Mouse (Mus musculus): ENCODE measurements around the gene Gm37240. TPM values are rescaled to one million over a fixed set of nuclear protein-coding genes. Genes with fewer than 3 reads are reported as not detected.

Gene Gm37240
- total RNA-seq, 1 experiment from 2014 or later: 10.8 TPM

- no peak for DNase-seq
Measured at GRCm38 (mm10) chr3:85878911-85879310, 8.4 kb downstream of the Gm37240 start.

DNA sequence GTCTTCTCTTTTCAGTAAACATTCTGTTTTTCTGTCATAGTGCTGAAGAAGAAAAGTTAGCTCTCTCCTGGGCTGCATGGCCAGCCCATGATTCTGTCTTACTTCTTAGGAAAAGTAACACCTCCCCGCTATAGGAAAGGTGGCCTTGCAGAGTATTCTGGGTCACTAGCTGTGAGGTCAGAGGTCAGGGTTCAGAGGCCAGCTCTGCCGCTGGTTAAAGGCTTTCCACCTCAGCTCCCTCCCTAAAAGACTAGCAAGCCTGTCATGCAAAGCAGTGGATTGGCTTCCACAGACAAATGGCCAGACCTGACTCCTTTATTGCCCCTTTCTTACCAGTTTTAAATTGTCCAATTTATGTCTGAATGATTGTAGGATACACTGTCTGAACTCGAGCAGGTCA is 23.3 kb downstream of the Gm37240 start:
- no peak for DNase-seq

- no peak for DNase-seq
Measured at GRCm38 (mm10) chr3:85862886-85863285, 24.4 kb downstream of the Gm37240 start.

DNA sequence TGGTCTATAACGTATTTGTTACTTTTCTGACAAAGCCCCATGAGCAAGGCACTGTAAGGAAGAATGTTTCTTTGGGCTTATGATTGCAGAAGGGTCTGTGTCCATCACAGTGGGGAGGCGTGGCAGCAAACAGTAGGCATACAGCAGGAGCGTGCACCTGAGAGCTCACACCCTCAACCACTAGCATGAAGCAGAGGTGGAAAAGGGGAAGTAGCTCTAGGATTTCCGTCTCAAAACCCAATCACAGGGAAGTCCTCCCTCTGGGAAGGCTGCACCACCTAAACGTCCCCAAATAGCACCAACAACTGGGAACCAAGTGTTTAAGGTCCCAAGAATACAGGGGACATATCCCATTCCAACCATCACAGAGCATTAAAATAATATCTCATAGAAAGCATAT is 26.3 kb downstream of the Gm37240 start:
- DNase-seq: no peak

DNA sequence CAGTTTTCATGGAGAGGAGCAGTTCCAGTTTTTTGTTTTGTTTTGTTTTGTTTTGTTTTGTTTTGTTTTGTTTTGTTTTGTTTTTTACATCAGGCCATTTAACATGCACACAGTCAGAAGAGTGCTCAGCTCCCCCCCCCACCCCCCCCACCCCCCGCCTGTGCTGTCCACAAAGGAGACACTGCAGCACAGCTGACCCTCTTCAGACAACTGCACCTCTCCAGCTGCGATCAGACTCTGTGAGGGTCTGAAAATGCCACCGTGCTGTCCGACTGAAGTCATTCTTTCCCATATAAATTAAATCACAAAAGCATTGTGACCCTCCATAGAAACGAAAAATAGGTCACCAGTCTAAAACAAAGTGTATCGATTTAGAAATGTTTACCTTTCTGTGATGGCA is 28.0 kb downstream of the Gm37240 start:
- no peak for DNase-seq

GRCm38 (mm10) chr3:85858140-85859135 is 28.9 kb downstream of the Gm37240 start:
- DNase-seq: no peak

DNA sequence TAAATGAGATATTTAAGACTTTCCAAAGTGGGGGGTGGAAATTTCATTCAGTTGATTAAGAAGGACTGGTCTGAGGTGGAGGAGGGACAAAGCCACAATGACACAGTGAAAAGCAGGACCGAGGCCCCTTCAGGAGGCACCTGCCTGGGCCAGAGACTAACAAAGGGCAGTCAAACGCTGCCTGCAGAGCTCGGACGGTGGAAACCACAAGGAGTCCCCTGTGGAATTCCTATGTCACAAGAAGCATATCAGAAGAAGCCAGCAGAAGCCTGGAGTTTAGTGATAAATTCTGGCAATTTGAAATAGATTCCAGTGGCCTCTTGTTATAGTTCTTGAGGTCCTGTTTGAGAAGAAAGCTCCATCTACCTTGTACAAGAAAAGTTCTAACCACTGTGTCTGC is 30.2 kb downstream of the Gm37240 start:
- no peak for DNase-seq

GRCm38 (mm10) chr3:85855947-85856346 is 31.4 kb downstream of the Gm37240 start:
- DNase-seq: no peak

DNA sequence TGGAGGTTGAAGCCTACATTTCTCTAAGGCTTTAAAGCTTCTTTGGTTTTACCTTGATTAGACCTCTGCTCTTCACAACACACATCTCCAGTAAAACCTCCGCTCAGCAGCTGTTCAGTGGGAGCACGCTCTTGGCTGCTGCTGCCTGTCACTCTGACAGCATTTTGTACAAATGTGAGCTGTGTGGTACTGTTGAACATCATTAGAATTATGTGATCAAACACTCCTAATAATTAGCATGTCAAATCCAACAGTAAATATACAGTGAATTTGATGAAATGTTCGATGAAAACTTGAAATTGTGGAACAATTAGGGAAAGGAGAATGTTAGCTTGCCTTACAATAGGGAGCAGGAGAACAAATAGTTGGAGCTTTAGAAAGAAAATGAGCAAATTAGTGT is 32.3 kb downstream of the Gm37240 start:
- no peak for DNase-seq

DNA sequence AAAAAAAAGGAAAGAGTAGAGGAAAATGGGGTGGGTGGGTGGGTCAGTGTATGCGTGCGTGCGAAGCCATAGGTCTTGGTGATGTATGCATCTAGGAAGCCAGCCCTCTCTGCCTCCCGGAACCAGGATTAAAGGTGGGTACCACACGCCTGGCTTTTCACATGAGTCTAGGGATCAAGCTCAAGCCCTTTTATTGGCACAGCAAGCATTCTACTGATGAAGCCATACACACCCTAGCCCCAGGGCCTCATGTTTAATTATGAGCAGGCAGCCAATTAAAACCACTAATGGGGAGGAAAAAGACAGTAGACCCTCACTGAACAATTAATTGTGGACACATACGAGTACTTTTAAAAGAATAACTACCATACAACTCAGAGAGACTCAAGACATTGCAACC is 33.2 kb downstream of the Gm37240 start:
- DNase-seq: no peak

DNA sequence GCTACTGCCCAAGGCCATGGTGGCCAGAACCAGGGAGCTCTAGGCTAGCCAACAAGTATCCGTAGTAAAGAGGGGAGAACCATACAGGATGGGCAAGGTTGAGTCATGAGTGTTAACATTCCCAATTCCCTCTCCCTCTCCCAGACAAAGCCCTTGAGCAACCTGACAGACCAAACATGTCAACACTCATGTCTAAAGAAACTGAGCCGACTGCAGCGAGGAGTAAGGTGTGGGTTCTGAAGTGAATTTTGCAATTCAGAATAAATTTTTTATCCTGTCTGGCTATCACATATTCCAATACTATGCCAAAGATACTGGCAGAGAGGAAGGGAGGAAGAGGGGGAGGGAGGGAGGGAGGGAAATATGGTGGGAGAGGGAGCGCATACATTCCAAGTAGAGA is 33.6 kb downstream of the Gm37240 start:
- DNase-seq: no peak

DNA sequence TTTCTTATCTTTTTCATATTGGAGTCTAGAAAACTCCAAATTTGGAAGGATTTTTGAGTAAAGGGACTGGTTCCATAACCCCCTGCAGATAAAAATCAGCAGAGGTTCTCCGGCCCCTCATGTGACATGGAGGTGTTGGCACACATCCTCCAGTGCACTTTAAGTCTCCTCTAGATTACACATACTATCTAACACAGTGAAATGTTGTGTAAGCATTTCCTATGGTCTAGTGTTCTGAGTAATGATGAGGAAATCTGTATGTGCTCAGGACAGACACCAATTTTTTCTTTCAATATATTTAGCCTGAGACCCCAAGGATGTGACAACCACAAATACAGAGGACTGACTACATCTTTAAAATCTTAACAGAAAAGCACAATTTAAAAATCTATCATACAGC is 37.2 kb downstream of the Gm37240 start:
- DNase-seq: no peak

GRCm38 (mm10) chr3:85846316-85846715 is 41.0 kb downstream of the Gm37240 start:
- no peak for DNase-seq

- no peak for DNase-seq
Measured at GRCm38 (mm10) chr3:85845341-85845740, 42.0 kb downstream of the Gm37240 start.

DNA sequence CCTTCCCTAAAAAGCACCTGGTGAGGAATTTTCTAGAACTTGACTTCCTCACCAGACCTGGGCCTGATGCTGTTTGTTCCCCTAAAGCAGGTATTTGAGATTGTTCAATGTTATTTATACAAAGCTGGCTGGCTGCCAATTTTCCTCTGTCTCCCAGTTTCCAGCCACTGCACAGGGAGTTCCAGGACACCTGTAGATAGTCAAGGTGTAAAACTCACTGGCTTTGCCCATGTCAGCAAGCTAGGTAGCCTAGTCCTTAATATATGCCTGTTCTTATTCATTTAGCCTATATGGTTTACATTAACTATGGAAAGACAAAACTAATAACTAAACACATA is 44.5 kb downstream of the Gm37240 start:
- no peak for DNase-seq

- no peak for DNase-seq
Measured at GRCm38 (mm10) chr3:85842177-85842880, 45.0 kb downstream of the Gm37240 start.

- no peak for DNase-seq
Measured at GRCm38 (mm10) chr3:85841454-85842176, 45.7 kb downstream of the Gm37240 start.

GRCm38 (mm10) chr3:85833627-85834026 is 53.7 kb downstream of the Gm37240 start:
- no peak for DNase-seq

- no peak for DNase-seq
Measured at GRCm38 (mm10) chr3:85832490-85833155, 54.7 kb downstream of the Gm37240 start.

- DNase-seq: no peak
Measured at GRCm38 (mm10) chr3:85831785-85832184, 55.5 kb downstream of the Gm37240 start.

- DNase-seq: no peak
Measured at GRCm38 (mm10) chr3:85829047-85829446, 58.3 kb downstream of the Gm37240 start.

DNA sequence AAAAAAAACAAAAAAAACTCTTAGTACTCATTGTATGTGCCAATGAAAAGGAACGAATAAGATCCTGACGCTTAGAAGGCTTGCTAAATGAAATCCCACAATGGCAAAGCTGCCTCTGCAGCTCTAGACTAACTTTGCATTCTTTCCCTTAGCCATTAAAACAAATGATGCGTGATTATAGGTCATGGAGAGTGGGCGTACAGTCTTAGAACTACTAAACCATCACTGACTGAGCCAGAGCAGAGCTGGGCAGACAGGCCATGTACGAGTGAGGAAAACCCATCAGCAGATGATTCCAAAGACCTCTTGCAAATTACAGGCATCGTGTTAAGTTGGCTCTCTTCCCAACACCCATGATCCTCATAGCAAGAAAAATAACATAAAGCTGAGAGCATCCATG is 59.5 kb downstream of the Gm37240 start:
- no peak for DNase-seq

Measured in adrenal gland, postnatal 25 days (tissue).